ENCODE assay signal across 10 mouse cellular contexts in the genomic region with DNA sequence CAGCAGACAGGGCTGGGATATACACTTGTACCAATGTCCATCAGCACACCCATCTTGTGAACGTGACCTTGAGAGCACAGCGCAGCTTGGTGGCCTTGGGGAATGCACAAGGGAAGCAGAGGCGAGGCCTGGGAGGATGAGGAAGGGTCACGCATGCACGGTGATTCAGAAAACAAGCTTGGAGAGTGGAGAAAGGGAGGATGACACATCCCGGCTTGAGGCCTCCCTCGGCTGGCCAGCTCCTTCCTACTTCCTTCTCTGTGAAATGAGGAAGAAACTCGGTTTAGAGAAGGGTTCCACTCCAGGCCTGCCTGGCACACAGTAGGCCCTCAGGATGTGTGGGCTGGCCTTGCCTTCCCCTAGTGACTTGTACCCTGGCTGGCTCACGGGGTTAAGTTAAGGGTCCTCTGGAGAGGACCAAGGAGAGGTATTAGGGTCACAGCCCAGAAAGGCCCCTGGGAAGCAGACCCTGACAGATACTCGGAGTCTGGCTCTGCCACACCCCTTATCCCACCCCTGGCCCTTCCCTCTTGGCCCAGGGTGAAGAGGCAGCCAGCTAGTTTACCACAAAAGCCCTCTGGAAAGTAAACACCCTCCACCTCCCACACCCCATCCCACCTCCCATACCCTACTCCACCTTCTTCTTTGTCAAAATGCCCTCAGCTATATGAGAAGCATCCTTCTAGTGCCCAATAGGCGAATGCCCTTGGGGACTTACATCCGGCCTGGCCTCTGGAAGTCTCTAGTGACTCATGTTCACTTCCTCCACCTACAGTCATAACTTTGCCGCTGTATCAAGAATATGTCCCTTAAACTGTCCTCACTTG. TPM values are rescaled to one million over a fixed set of nuclear protein-coding genes. Genes with fewer than 3 reads are reported as not detected.
DNase-seq lines count a peak whose midpoint lies in the region; ATAC-seq and TF ChIP-seq lines count a peak whose summit lies in the region.
"Had no signal": no experiment of that assay in that cellular context is flagged by ENCODE, and none has a peak within 500 bp of the region (broad histone marks: within the 10 kb centered on the region; RNA-seq: fewer than 3 reads in every experiment).

No protein-coding gene starts in this region.

- H3K4me1 ChIP-seq in kidney, embryonic 14.5 days (ENCODE audit: control insufficient read depth, insufficient read depth, low read length) = no peaks in the 10 kb centered on the region
- H3K4me1 ChIP-seq in heart, postnatal 0 days (ENCODE audit: control insufficient read depth, insufficient read depth) = peaks cover 12% of the 10 kb centered on the region
- H3K4me1 ChIP-seq in stomach, postnatal 0 days (replicated peaks; ENCODE audit: control insufficient read depth, insufficient read depth) = no peaks in the 10 kb centered on the region
- H3K4me1 ChIP-seq: forebrain, embryonic 13.5 days had no signal

- H3K9ac ChIP-seq in kidney, embryonic 14.5 days (ENCODE audit: low read depth, low read length) = no peak overlapping the region
- H3K9ac ChIP-seq in heart, postnatal 0 days (replicated peaks; ENCODE audit: low read depth, low read length) = no peak overlapping the region
- no peak overlapping the region for H3K9ac ChIP-seq in stomach, postnatal 0 days (ENCODE audit: low read length)
- H3K9ac ChIP-seq: forebrain, embryonic 13.5 days had no signal

- no peak for TF ChIP-seq CTCF in heart, postnatal 0 days (IDR thresholded peaks at IDR 0.05; ENCODE audit: low read depth)
- TF ChIP-seq CTCF in stomach, postnatal 0 days (IDR thresholded peaks at IDR 0.05; ENCODE audit: low read depth) = no peak

- no peak for DNase-seq in kidney, postnatal 36 days
- DNase-seq in testis, postnatal 14 days (ENCODE audit: low spot score) = peak; percentile 46
- no peak for DNase-seq in testis, postnatal 10 days (ENCODE audit: low spot score)
- DNase-seq in heart, postnatal 0 days (ENCODE audit: low spot score) = no peak
- no peak for DNase-seq in stomach, postnatal 0 days (ENCODE audit: low spot score)
- no peak for DNase-seq in cerebellum, adult 8-10 months
- no peak for DNase-seq in left cerebral cortex, postnatal 10 days (ENCODE audit: extremely low spot score in 1 of 2, low spot score in 2 of 2)

- no peak overlapping the region for H3K27ac ChIP-seq in kidney, embryonic 14.5 days (ENCODE audit: low read depth, low read length)
- peak overlapping the region; percentile 78 for H3K27ac ChIP-seq in heart, postnatal 0 days (ENCODE audit: low read depth)
- H3K27ac ChIP-seq in stomach, postnatal 0 days (replicated peaks) = no peak overlapping the region
- H3K27ac ChIP-seq: forebrain, embryonic 13.5 days had no signal

- no peak for TF ChIP-seq EP300 in heart, postnatal 0 days (IDR thresholded peaks at IDR 0.05; ENCODE audit: low read depth)
- no peak for TF ChIP-seq EP300 in stomach, postnatal 0 days (optimal IDR thresholded peaks at IDR 0.05)

- H3K27me3 ChIP-seq in kidney, embryonic 14.5 days (ENCODE audit: control insufficient read depth, insufficient read depth, low read length) = no peaks in the 10 kb centered on the region
- no peaks in the 10 kb centered on the region for H3K27me3 ChIP-seq in heart, postnatal 0 days (ENCODE audit: control insufficient read depth, insufficient read depth, low read length)
- H3K27me3 ChIP-seq in stomach, postnatal 0 days (ENCODE audit: control insufficient read depth, insufficient read depth, low read length) = no peaks in the 10 kb centered on the region
- H3K27me3 ChIP-seq: forebrain, embryonic 13.5 days had no signal

- WGBS in kidney, embryonic 14.5 days = 69% methylated on average over 13 of the region's 13 CpGs
- 62% methylated on average over 13 of the region's 13 CpGs for WGBS in heart, postnatal 0 days
- 62% methylated on average over 13 of the region's 13 CpGs for WGBS in stomach, postnatal 0 days

- no peak overlapping the region for H3K4me3 ChIP-seq in kidney, embryonic 14.5 days (ENCODE audit: low read length)
- H3K4me3 ChIP-seq in heart, postnatal 0 days (ENCODE audit: low read depth, low read length) = no peak overlapping the region
- no peak overlapping the region for H3K4me3 ChIP-seq in stomach, postnatal 0 days (ENCODE audit: low read depth, low read length)
- H3K4me3 ChIP-seq: forebrain, embryonic 13.5 days had no signal

- H3K4me2 ChIP-seq in kidney, embryonic 14.5 days (replicated peaks; ENCODE audit: low read depth, low read length) = no peak overlapping the region
- H3K4me2 ChIP-seq in heart, postnatal 0 days (ENCODE audit: low read depth, low read length) = no peak overlapping the region
- H3K4me2 ChIP-seq in stomach, postnatal 0 days (replicated peaks; ENCODE audit: low read depth) = no peak overlapping the region
- H3K4me2 ChIP-seq: forebrain, embryonic 13.5 days had no signal

- no peaks in the 10 kb centered on the region for H3K9me3 ChIP-seq in kidney, embryonic 14.5 days (ENCODE audit: control insufficient read depth, low read length)
- no peaks in the 10 kb centered on the region for H3K9me3 ChIP-seq in heart, postnatal 0 days (replicated peaks; ENCODE audit: control insufficient read depth, low read length)
- no peaks in the 10 kb centered on the region for H3K9me3 ChIP-seq in stomach, postnatal 0 days (ENCODE audit: control insufficient read depth, low read length)
- H3K9me3 ChIP-seq: forebrain, embryonic 13.5 days; G1E had no signal

- intact Hi-C loops in left cerebral cortex, postnatal 10 days (cut with DNase I) = loop anchor here (1.0 kb wide), 1 partner anchor 63 kb away; no protein-coding TSS in a partner anchor

- peak; percentile 47; the same call in 1 of the 2 replicates for ATAC-seq in kidney, embryonic 14.5 days (ENCODE audit: low FRiP score, low TSS enrichment)
- peak; percentile 43 for ATAC-seq in heart, postnatal 0 days (ENCODE audit: insufficient read depth, low read depth)
- peak; percentile 20 for ATAC-seq in stomach, postnatal 0 days (ENCODE audit: low FRiP score, low TSS enrichment)

- no peaks in the 10 kb centered on the region for H3K36me3 ChIP-seq in kidney, embryonic 14.5 days (ENCODE audit: control insufficient read depth, insufficient read depth, low read length)
- no peaks in the 10 kb centered on the region for H3K36me3 ChIP-seq in heart, postnatal 0 days (replicated peaks; ENCODE audit: control insufficient read depth, insufficient read depth, low read length)
- H3K36me3 ChIP-seq in stomach, postnatal 0 days (ENCODE audit: control insufficient read depth, insufficient read depth, low read length) = no peaks in the 10 kb centered on the region
- H3K36me3 ChIP-seq: G1E had no signal

RNA-seq across cellular contexts. Expression of a gene that starts 38.3 kb away (rescaled TPM):
- polyA plus RNA-seq in kidney, embryonic 14.5 days (2014; fragmentation: Nextera tagmentation; extraction: Ambion mirVana) = 0.72 and 0.84 TPM in 2 replicates
- total RNA-seq in heart, postnatal 0 days (2014; rRNA removed; ENCODE audit: low replicate concordance) = 8.0 and 12.9 TPM in 2 replicates
- polyA plus RNA-seq in heart, postnatal 0 days (2015; fragmentation: Nextera tagmentation; extraction: Ambion mirVana) = 3.0 and 3.8 TPM in 2 replicates
- 5.7 and 5.8 TPM in 2 replicates for polyA plus RNA-seq in stomach, postnatal 0 days (2015; fragmentation: Nextera tagmentation; extraction: Ambion mirVana)
- total RNA-seq in left cerebral cortex, postnatal 10 days (2021) = under 1 TPM; 0.58 to 0.67 TPM
- polyA plus RNA-seq: forebrain, embryonic 13.5 days; G1E had no signal

RNA-seq across cellular contexts. Expression of a gene that starts 41.7 kb away (rescaled TPM):
- 20.5 and 35.5 TPM in 2 replicates for polyA plus RNA-seq in kidney, embryonic 14.5 days (2014; fragmentation: Nextera tagmentation; extraction: Ambion mirVana)
- total RNA-seq in heart, postnatal 0 days (2014; rRNA removed; ENCODE audit: low replicate concordance) = 15.6 and 19.3 TPM in 2 replicates
- polyA plus RNA-seq in heart, postnatal 0 days (2015; fragmentation: Nextera tagmentation; extraction: Ambion mirVana) = 8.7 and 9.7 TPM in 2 replicates
- polyA plus RNA-seq in stomach, postnatal 0 days (2015; fragmentation: Nextera tagmentation; extraction: Ambion mirVana) = 6.4 and 6.9 TPM in 2 replicates
- total RNA-seq in left cerebral cortex, postnatal 10 days (2021) = 10 to 100 TPM; 62.2 to 66.4 TPM
